Comparison of ENCODE assay signal across 8 mouse cellular contexts in genomic region chr17:45432007-45432406, GRCm38 (mm10). TPM values are rescaled to one million over a fixed set of nuclear protein-coding genes. Genes with fewer than 3 reads are reported as not detected.
A peak's percentile ranks its signal among the peaks of the same experiment; 100 is the strongest.
DNase-seq lines count a peak whose midpoint lies in the region; ATAC-seq and TF ChIP-seq lines count a peak whose summit lies in the region.

No protein-coding gene starts in this region.

- H3K9ac ChIP-seq in heart, embryonic 16.5 days (ENCODE audit: low read length): peak overlapping the region; percentile 90
- peak overlapping the region; percentile 92 for H3K9ac ChIP-seq in MEL (ENCODE audit: control insufficient read depth, low read depth, low read length, poor library complexity, severe bottlenecking)
- peak overlapping the region; percentile 87 for H3K9ac ChIP-seq in hindbrain, embryonic 14.5 days
- H3K9ac ChIP-seq in midbrain, embryonic 14.5 days (replicated peaks; ENCODE audit: low read length): peak overlapping the region; percentile 79

- H3K4me1 ChIP-seq in heart, embryonic 16.5 days (ENCODE audit: control insufficient read depth, insufficient read depth, low read length): peaks cover 20% of the 10 kb centered on the region
- H3K4me1 ChIP-seq in MEL (ENCODE audit: control insufficient read depth in 1 of 2, insufficient read depth in 2 of 2, low read length in 2 of 2): peaks cover 2 to 13% of the 10 kb centered on the region in 2 experiments
- peaks cover 25% of the 10 kb centered on the region for H3K4me1 ChIP-seq in hindbrain, embryonic 14.5 days (replicated peaks; ENCODE audit: control insufficient read depth, insufficient read depth, low read length)
- H3K4me1 ChIP-seq in midbrain, embryonic 14.5 days (ENCODE audit: control insufficient read depth, insufficient read depth, low read length): peaks cover 14% of the 10 kb centered on the region

- 72% methylated on average over 3 of the region's 3 CpGs for WGBS in heart, embryonic 16.5 days
- 83% methylated on average over 3 of the region's 3 CpGs for WGBS in hindbrain, embryonic 14.5 days
- 83% methylated on average over 3 of the region's 3 CpGs for WGBS in midbrain, embryonic 14.5 days

- no peak for TF ChIP-seq CTCF in MEL (IDR thresholded peaks at IDR 0.05 in 2 of 3, conservative IDR thresholded peaks at IDR 0.05 in 1 of 3; ENCODE audit: control insufficient read depth in 1 of 3, insufficient read depth in 1 of 3, low read depth in 2 of 3, low read length in 3 of 3, poor library complexity in 1 of 3, severe bottlenecking in 1 of 3)

- peaks cover 44% of the 10 kb centered on the region for H3K79me2 ChIP-seq in MEL (ENCODE audit: control insufficient read depth, insufficient read depth, low read length, poor library complexity)

- no peak for TF ChIP-seq POLR2A in MEL (IDR thresholded peaks at IDR 0.05; ENCODE audit: control insufficient read depth in 1 of 2, insufficient read depth in 1 of 2, low read depth in 1 of 2, low read length in 2 of 2, poor library complexity in 1 of 2)

- peak overlapping the region; percentile 81 for H3K4me2 ChIP-seq in heart, embryonic 16.5 days (ENCODE audit: low read depth, low read length)
- H3K4me2 ChIP-seq in hindbrain, embryonic 14.5 days (replicated peaks): peak overlapping the region; percentile 87
- peak overlapping the region; percentile 84 for H3K4me2 ChIP-seq in midbrain, embryonic 14.5 days (ENCODE audit: low read length)

- H3K27ac ChIP-seq in heart, embryonic 16.5 days (ENCODE audit: low read length): no peak overlapping the region
- no peak overlapping the region for H3K27ac ChIP-seq in MEL (ENCODE audit: control insufficient read depth, low read depth, low read length)
- no peak overlapping the region for H3K27ac ChIP-seq in hindbrain, embryonic 14.5 days
- H3K27ac ChIP-seq in midbrain, embryonic 14.5 days (replicated peaks; ENCODE audit: low read depth, low read length): no peak overlapping the region

- intact Hi-C loops in heart, postnatal 14 days (cut with DNase I): no loop called here

- no peak for ATAC-seq in heart, embryonic 16.5 days (replicated peaks; ENCODE audit: extremely low read depth, insufficient read depth, low FRiP score)
- no peak for ATAC-seq in hindbrain, embryonic 14.5 days (ENCODE audit: low FRiP score)
- ATAC-seq in midbrain, embryonic 14.5 days (ENCODE audit: low FRiP score, low TSS enrichment): no peak
- ATAC-seq in granulocyte monocyte progenitor cell, adult 5-6 weeks (replicated peaks; ENCODE audit: poor library complexity, severe bottlenecking): no peak

- DNase-seq in heart, postnatal 14 days: no peak
- DNase-seq in MEL (ENCODE audit: low read depth, low spot score): peak; percentile 30
- no peak for DNase-seq in hindbrain, embryonic 14.5 days (ENCODE audit: low spot score)
- DNase-seq in midbrain, embryonic 14.5 days: no peak
- DNase-seq in ovary, postnatal 14 days (ENCODE audit: low spot score): no peak
- DNase-seq in gastrocnemius, postnatal 4 days (ENCODE audit: low spot score in 2 of 2): no peak

- no peak for TF ChIP-seq EP300 in MEL (IDR thresholded peaks at IDR 0.05; ENCODE audit: low read depth in 1 of 2, low read length in 2 of 2)

- H3K36me3 ChIP-seq in heart, embryonic 16.5 days (ENCODE audit: control insufficient read depth, insufficient read depth): no peaks in the 10 kb centered on the region
- peaks cover 8 to 21% of the 10 kb centered on the region in 2 experiments for H3K36me3 ChIP-seq in MEL (ENCODE audit: control insufficient read depth in 1 of 2, insufficient read depth in 2 of 2, low read length in 2 of 2)
- H3K36me3 ChIP-seq in hindbrain, embryonic 14.5 days (replicated peaks; ENCODE audit: control insufficient read depth, insufficient read depth): peaks cover 15% of the 10 kb centered on the region
- H3K36me3 ChIP-seq in midbrain, embryonic 14.5 days (ENCODE audit: control insufficient read depth, insufficient read depth, low read length): peaks cover 7% of the 10 kb centered on the region

- TF ChIP-seq RAD21 in MEL (IDR thresholded peaks at IDR 0.05; ENCODE audit: low read depth, low read length): no peak

- no peaks in the 10 kb centered on the region for H3K27me3 ChIP-seq in heart, embryonic 16.5 days (ENCODE audit: control insufficient read depth, insufficient read depth, low read length)
- H3K27me3 ChIP-seq in MEL (ENCODE audit: control insufficient read depth in 1 of 2, insufficient read depth in 2 of 2, low read length in 2 of 2): no peaks in the 10 kb centered on the region
- no peaks in the 10 kb centered on the region for H3K27me3 ChIP-seq in hindbrain, embryonic 14.5 days (ENCODE audit: control insufficient read depth, insufficient read depth, low read length)
- H3K27me3 ChIP-seq in midbrain, embryonic 14.5 days (ENCODE audit: control insufficient read depth, insufficient read depth, low read length): no peaks in the 10 kb centered on the region

- no peaks in the 10 kb centered on the region for H3K9me3 ChIP-seq in heart, embryonic 16.5 days (replicated peaks; ENCODE audit: control insufficient read depth, low read length)
- H3K9me3 ChIP-seq in MEL (replicated peaks; ENCODE audit: insufficient read depth, low read length): no peaks in the 10 kb centered on the region
- no peaks in the 10 kb centered on the region for H3K9me3 ChIP-seq in hindbrain, embryonic 14.5 days (ENCODE audit: control insufficient read depth, low read length)
- H3K9me3 ChIP-seq in midbrain, embryonic 14.5 days (ENCODE audit: control insufficient read depth, low read length): no peaks in the 10 kb centered on the region

- H3K4me3 ChIP-seq in heart, embryonic 16.5 days (ENCODE audit: low read length): peak overlapping the region; percentile 79
- peak overlapping the region; percentile 65 to 83 for H3K4me3 ChIP-seq in MEL (ENCODE audit: control insufficient read depth in 1 of 2, insufficient read depth in 1 of 2, low read depth in 2 of 2, low read length in 2 of 2)
- H3K4me3 ChIP-seq in hindbrain, embryonic 14.5 days (replicated peaks; ENCODE audit: low read length): peak overlapping the region; percentile 91
- H3K4me3 ChIP-seq in midbrain, embryonic 14.5 days (replicated peaks; ENCODE audit: low read depth, low read length): peak overlapping the region; percentile 79

TF ChIP-seq in MEL, 35 proteins besides CTCF, POLR2A, EP300 and RAD21:
- no peak for TF ChIP-seq MXI1 (IDR thresholded peaks at IDR 0.05; ENCODE audit: low read depth, low read length)
- TF ChIP-seq MAZ (IDR thresholded peaks at IDR 0.05; ENCODE audit: low read depth, low read length): no peak
- no peak for TF ChIP-seq CHD2 (IDR thresholded peaks at IDR 0.05; ENCODE audit: low read length)
- no peak for TF ChIP-seq ETS1 (IDR thresholded peaks at IDR 0.05; ENCODE audit: low read depth, low read length)
- no peak for TF ChIP-seq ZMIZ1 (IDR thresholded peaks at IDR 0.05; ENCODE audit: low read depth, low read length)
- no peak for TF ChIP-seq SMC3 (IDR thresholded peaks at IDR 0.05; ENCODE audit: low read depth, low read length)
- no peak for TF ChIP-seq USF1 (IDR thresholded peaks at IDR 0.05; ENCODE audit: low read depth, low read length)
- no peak for TF ChIP-seq SIN3A (IDR thresholded peaks at IDR 0.05; ENCODE audit: low read length)
- TF ChIP-seq CHD1 (IDR thresholded peaks at IDR 0.05; ENCODE audit: low read depth, low read length): peak; percentile 73; the same call in 1 of the 2 replicates
- TF ChIP-seq ZC3H11A (IDR thresholded peaks at IDR 0.05; ENCODE audit: low read depth, low read length): no peak
- peak; percentile 21; the same call in 1 of the 2 replicates for TF ChIP-seq TAL1 (IDR thresholded peaks at IDR 0.05; ENCODE audit: low read length)

RNA-seq across cellular contexts. Expression of gene Cdc5l, which starts 1.5 kb away (rescaled TPM):
- 46.2 and 49.5 TPM in 2 replicates for polyA plus RNA-seq in heart, embryonic 16.5 days (2015; fragmentation: Nextera tagmentation; extraction: Ambion mirVana)
- total RNA-seq in heart, postnatal 14 days (2021): 10 to 100 TPM; 38.0 to 43.4 TPM
- 63.4 and 69.9 TPM in 2 replicates for total RNA-seq in MEL (2012; rRNA removed)
- polyA plus RNA-seq in MEL (2012; ENCODE audit: insufficient read depth in 1 of 2, insufficient read length in 2 of 2, low read depth in 1 of 2, low replicate concordance in 2 of 2, missing spikeins in 1 of 2): 10 to 100 TPM in 1 of 2 experiments, not detected in 1; 89.0 TPM
- polyA plus RNA-seq in hindbrain, embryonic 14.5 days (2014; fragmentation: Nextera tagmentation; extraction: Ambion mirVana): 64.7 and 67.0 TPM in 2 replicates
- polyA plus RNA-seq in midbrain, embryonic 14.5 days (2014; fragmentation: Nextera tagmentation; extraction: Ambion mirVana): 60.0 and 69.9 TPM in 2 replicates
- total RNA-seq in granulocyte monocyte progenitor cell, adult 5-6 weeks (2014; fragmentation: Nextera tagmentation): 61.9 and 82.9 TPM in 2 replicates
- 118 and 137 TPM in 2 replicates for total RNA-seq in granulocyte monocyte progenitor cell, adult 5-6 weeks (2017)
- total RNA-seq in gastrocnemius, postnatal 4 days (2021): 10 to 100 TPM; 43.2 to 50.8 TPM

RNA-seq across cellular contexts. Expression of gene Spats1, which starts 43.2 kb away (rescaled TPM):
- 1.2 and 1.5 TPM in 2 replicates for polyA plus RNA-seq in heart, embryonic 16.5 days (2015; fragmentation: Nextera tagmentation; extraction: Ambion mirVana)
- under 1 TPM; 0.39 to 0.50 TPM for total RNA-seq in heart, postnatal 14 days (2021)
- total RNA-seq in MEL (2012; rRNA removed): 1.4 and 1.5 TPM in 2 replicates
- polyA plus RNA-seq in MEL (2012; ENCODE audit: insufficient read depth in 1 of 2, insufficient read length in 2 of 2, low read depth in 1 of 2, low replicate concordance in 2 of 2, missing spikeins in 1 of 2): 100 to 1,000 TPM in 1 of 2 experiments, 1 to 10 TPM in 1; 2.5 to 149 TPM
- polyA plus RNA-seq in hindbrain, embryonic 14.5 days (2014; fragmentation: Nextera tagmentation; extraction: Ambion mirVana): 1.5 and 2.2 TPM in 2 replicates
- polyA plus RNA-seq in midbrain, embryonic 14.5 days (2014; fragmentation: Nextera tagmentation; extraction: Ambion mirVana): 2.1 and 3.1 TPM in 2 replicates
- total RNA-seq in granulocyte monocyte progenitor cell, adult 5-6 weeks (2014; fragmentation: Nextera tagmentation): not detected in 2 replicates
- total RNA-seq in granulocyte monocyte progenitor cell, adult 5-6 weeks (2017): 0.10 TPM in 1 of 2 replicates, not detected in the other
- total RNA-seq in gastrocnemius, postnatal 4 days (2021): under 1 TPM in 1 of 2 experiments, not detected in 1; 0.10 TPM
